Mouse (Mus musculus): ENCODE measurements around the gene Dctpp1. TPM values are rescaled to one million over a fixed set of nuclear protein-coding genes. Genes with fewer than 3 reads are reported as not detected.

The Dctpp1 gene
- 290 and 292 TPM in 2 replicates for polyA plus RNA-seq (2014; fragmentation: Nextera tagmentation; extraction: Ambion mirVana)

GRCm38 (mm10) chr7:127260309-127261111 lies at the start of gene Dctpp1:
Gene Dctpp1 (minus strand): TSS chr7:127260709.
- ATAC-seq (ENCODE audit: insufficient number of reproducible peaks, low FRiP score, low TSS enrichment, low read depth) (peak; percentile 95), DNase-seq (ENCODE audit: low spot score) (peak; percentile 97)
- Histone ChIP-seq H3K4me2 (ENCODE audit: low read depth, severe bottlenecking) (peak within 1 kb of the TSS; percentile 70), H3K36me3 (ENCODE audit: control insufficient read depth, insufficient read depth, low read length) (peaks cover 7% of the 10 kb centered on the region), H3K9ac (ENCODE audit: low read length) (peak within 1 kb of the TSS; percentile 78), H3K9me3 (ENCODE audit: control insufficient read depth, low read length) (no peaks in the 10 kb centered on the region), H3K27me3 (ENCODE audit: control insufficient read depth, insufficient read depth, low read length) (no peaks in the 10 kb centered on the region), H3K4me3 (ENCODE audit: low read depth, low read length) (peak within 1 kb of the TSS; percentile 78), H3K4me1 (ENCODE audit: control insufficient read depth, insufficient read depth, low read length) (peaks cover 4% of the 10 kb centered on the region; the same call in 1 of the 2 replicates), H3K27ac (replicated peaks; ENCODE audit: low read depth, low read length) (no peak within 1 kb of the TSS)
- under 1% methylated on average over 50 of the region's 50 CpGs for WGBS

GRCm38 (mm10) chr7:127309951-127310350 lies 49.4 kb upstream of the Dctpp1 start:
- no peaks in the 10 kb centered on the region for H3K9me3 ChIP-seq (ENCODE audit: control insufficient read depth, low read length)
- no peaks in the 10 kb centered on the region for H3K27me3 ChIP-seq (ENCODE audit: control insufficient read depth, insufficient read depth, low read length)
- H3K4me3 ChIP-seq (ENCODE audit: low read depth, low read length) = no peak overlapping the region
- H3K36me3 ChIP-seq (ENCODE audit: control insufficient read depth, insufficient read depth, low read length) = no peaks in the 10 kb centered on the region
- no peak for DNase-seq (ENCODE audit: low spot score)
- H3K4me1 ChIP-seq (ENCODE audit: control insufficient read depth, insufficient read depth, low read length) = no peaks in the 10 kb centered on the region
- WGBS = 66% methylated on average over 12 of the region's 12 CpGs
- no peak overlapping the region for H3K4me2 ChIP-seq (ENCODE audit: low read depth, severe bottlenecking)
- H3K9ac ChIP-seq (ENCODE audit: low read length) = no peak overlapping the region
- no peak overlapping the region for H3K27ac ChIP-seq (replicated peaks; ENCODE audit: low read depth, low read length)
- no peak for ATAC-seq (ENCODE audit: insufficient number of reproducible peaks, low FRiP score, low TSS enrichment, low read depth)

- Histone ChIP-seq H3K4me3 (ENCODE audit: low read depth, low read length) (no peak overlapping the region), H3K9ac (ENCODE audit: low read length) (no peak overlapping the region), H3K4me1 (ENCODE audit: control insufficient read depth, insufficient read depth, low read length) (no peaks in the 10 kb centered on the region), H3K27ac (replicated peaks; ENCODE audit: low read depth, low read length) (no peak overlapping the region), H3K27me3 (ENCODE audit: control insufficient read depth, insufficient read depth, low read length) (no peaks in the 10 kb centered on the region), H3K9me3 (ENCODE audit: control insufficient read depth, low read length) (no peaks in the 10 kb centered on the region), H3K36me3 (ENCODE audit: control insufficient read depth, insufficient read depth, low read length) (no peaks in the 10 kb centered on the region), H3K4me2 (ENCODE audit: low read depth, severe bottlenecking) (no peak overlapping the region)
- ATAC-seq (ENCODE audit: insufficient number of reproducible peaks, low FRiP score, low TSS enrichment, low read depth) (no peak), DNase-seq (ENCODE audit: low spot score) (peak; percentile 77)
- WGBS = 74% methylated on average over 4 of the region's 4 CpGs
Measured at GRCm38 (mm10) chr7:127308887-127309286, 48.4 kb upstream of the Dctpp1 start.

- DNase-seq (ENCODE audit: low spot score) (no peak), ATAC-seq (ENCODE audit: insufficient number of reproducible peaks, low FRiP score, low TSS enrichment, low read depth) (no peak)
- H3K36me3 ChIP-seq (ENCODE audit: control insufficient read depth, insufficient read depth, low read length) = no peaks in the 10 kb centered on the region
- H3K27ac ChIP-seq (replicated peaks; ENCODE audit: low read depth, low read length) = no peak overlapping the region
- H3K9ac ChIP-seq (ENCODE audit: low read length) = no peak overlapping the region
- WGBS = 93% methylated on average over 2 of the region's 2 CpGs
- no peaks in the 10 kb centered on the region for H3K9me3 ChIP-seq (ENCODE audit: control insufficient read depth, low read length)
- H3K4me3 ChIP-seq (ENCODE audit: low read depth, low read length) = no peak overlapping the region
- H3K4me2 ChIP-seq (ENCODE audit: low read depth, severe bottlenecking) = no peak overlapping the region
- no peaks in the 10 kb centered on the region for H3K27me3 ChIP-seq (ENCODE audit: control insufficient read depth, insufficient read depth, low read length)
- H3K4me1 ChIP-seq (ENCODE audit: control insufficient read depth, insufficient read depth, low read length) = no peaks in the 10 kb centered on the region
Measured at GRCm38 (mm10) chr7:127308431-127308830, 47.9 kb upstream of the Dctpp1 start.

- Histone ChIP-seq H3K9me3 (ENCODE audit: control insufficient read depth, low read length) (no peaks in the 10 kb centered on the region), H3K4me2 (ENCODE audit: low read depth, severe bottlenecking) (no peak overlapping the region), H3K36me3 (ENCODE audit: control insufficient read depth, insufficient read depth, low read length) (no peaks in the 10 kb centered on the region), H3K9ac (ENCODE audit: low read length) (no peak overlapping the region), H3K4me1 (ENCODE audit: control insufficient read depth, insufficient read depth, low read length) (no peaks in the 10 kb centered on the region), H3K27ac (replicated peaks; ENCODE audit: low read depth, low read length) (no peak overlapping the region), H3K4me3 (ENCODE audit: low read depth, low read length) (no peak overlapping the region), H3K27me3 (ENCODE audit: control insufficient read depth, insufficient read depth, low read length) (no peaks in the 10 kb centered on the region)
- no peak for ATAC-seq (ENCODE audit: insufficient number of reproducible peaks, low FRiP score, low TSS enrichment, low read depth)
- 96% methylated on average over 5 of the region's 5 CpGs for WGBS
- no peak for DNase-seq (ENCODE audit: low spot score)
Measured at GRCm38 (mm10) chr7:127297586-127298193, 37.2 kb upstream of the Dctpp1 start.

- Histone ChIP-seq H3K9me3 (ENCODE audit: control insufficient read depth, low read length) (no peaks in the 10 kb centered on the region), H3K27me3 (ENCODE audit: control insufficient read depth, insufficient read depth, low read length) (no peaks in the 10 kb centered on the region), H3K9ac (ENCODE audit: low read length) (no peak overlapping the region), H3K36me3 (ENCODE audit: control insufficient read depth, insufficient read depth, low read length) (no peaks in the 10 kb centered on the region), H3K4me1 (ENCODE audit: control insufficient read depth, insufficient read depth, low read length) (no peaks in the 10 kb centered on the region), H3K4me3 (ENCODE audit: low read depth, low read length) (no peak overlapping the region), H3K4me2 (ENCODE audit: low read depth, severe bottlenecking) (no peak overlapping the region), H3K27ac (replicated peaks; ENCODE audit: low read depth, low read length) (no peak overlapping the region)
- DNase-seq (ENCODE audit: low spot score) (no peak), ATAC-seq (ENCODE audit: insufficient number of reproducible peaks, low FRiP score, low TSS enrichment, low read depth) (no peak)
- WGBS = 79% methylated on average over 5 of the region's 5 CpGs
Measured at GRCm38 (mm10) chr7:127296786-127297555, 36.5 kb upstream of the Dctpp1 start.

- Histone ChIP-seq H3K36me3 (ENCODE audit: control insufficient read depth, insufficient read depth, low read length) (no peaks in the 10 kb centered on the region), H3K9me3 (ENCODE audit: control insufficient read depth, low read length) (no peaks in the 10 kb centered on the region), H3K9ac (ENCODE audit: low read length) (no peak within 1 kb of the TSS), H3K27me3 (ENCODE audit: control insufficient read depth, insufficient read depth, low read length) (no peaks in the 10 kb centered on the region), H3K4me2 (ENCODE audit: low read depth, severe bottlenecking) (no peak within 1 kb of the TSS), H3K27ac (replicated peaks; ENCODE audit: low read depth, low read length) (no peak within 1 kb of the TSS), H3K4me1 (ENCODE audit: control insufficient read depth, insufficient read depth, low read length) (no peaks in the 10 kb centered on the region), H3K4me3 (ENCODE audit: low read depth, low read length) (no peak within 1 kb of the TSS)
- WGBS = 84% methylated on average over 11 of the region's 11 CpGs
- ATAC-seq (ENCODE audit: insufficient number of reproducible peaks, low FRiP score, low TSS enrichment, low read depth) = no peak
- DNase-seq (ENCODE audit: low spot score) = no peak
Measured at GRCm38 (mm10) chr7:127296098-127296497, 35.6 kb upstream of the Dctpp1 start, which contains the start of gene Itgal. Gene Itgal (plus strand): TSS chr7:127296260.

GRCm38 (mm10) chr7:127290142-127290541 lies 29.6 kb upstream of the Dctpp1 start:
- H3K27me3 ChIP-seq (ENCODE audit: control insufficient read depth, insufficient read depth, low read length) = no peaks in the 10 kb centered on the region
- DNase-seq (ENCODE audit: low spot score) (no peak), ATAC-seq (ENCODE audit: insufficient number of reproducible peaks, low FRiP score, low TSS enrichment, low read depth) (no peak)
- H3K4me2 ChIP-seq (ENCODE audit: low read depth, severe bottlenecking) = no peak overlapping the region
- peaks cover 6% of the 10 kb centered on the region; the same call in 1 of the 2 replicates for H3K9me3 ChIP-seq (ENCODE audit: control insufficient read depth, low read length)
- no peaks in the 10 kb centered on the region for H3K4me1 ChIP-seq (ENCODE audit: control insufficient read depth, insufficient read depth, low read length)
- H3K4me3 ChIP-seq (ENCODE audit: low read depth, low read length) = no peak overlapping the region
- WGBS = 75% methylated on average over 8 of the region's 8 CpGs
- H3K36me3 ChIP-seq (ENCODE audit: control insufficient read depth, insufficient read depth, low read length) = no peaks in the 10 kb centered on the region
- H3K9ac ChIP-seq (ENCODE audit: low read length) = no peak overlapping the region
- H3K27ac ChIP-seq (replicated peaks; ENCODE audit: low read depth, low read length) = no peak overlapping the region

All from limb, embryonic 11.5 days (tissue).